Mouse (Mus musculus): ENCODE data around the gene Kcnip4. TPM values are rescaled to one million over a fixed set of nuclear protein-coding genes. Genes with fewer than 3 reads are reported as not detected.

Gene Kcnip4
- 0.74 TPM for polyA plus RNA-seq (2017; shearing (Covaris generic))

DNA sequence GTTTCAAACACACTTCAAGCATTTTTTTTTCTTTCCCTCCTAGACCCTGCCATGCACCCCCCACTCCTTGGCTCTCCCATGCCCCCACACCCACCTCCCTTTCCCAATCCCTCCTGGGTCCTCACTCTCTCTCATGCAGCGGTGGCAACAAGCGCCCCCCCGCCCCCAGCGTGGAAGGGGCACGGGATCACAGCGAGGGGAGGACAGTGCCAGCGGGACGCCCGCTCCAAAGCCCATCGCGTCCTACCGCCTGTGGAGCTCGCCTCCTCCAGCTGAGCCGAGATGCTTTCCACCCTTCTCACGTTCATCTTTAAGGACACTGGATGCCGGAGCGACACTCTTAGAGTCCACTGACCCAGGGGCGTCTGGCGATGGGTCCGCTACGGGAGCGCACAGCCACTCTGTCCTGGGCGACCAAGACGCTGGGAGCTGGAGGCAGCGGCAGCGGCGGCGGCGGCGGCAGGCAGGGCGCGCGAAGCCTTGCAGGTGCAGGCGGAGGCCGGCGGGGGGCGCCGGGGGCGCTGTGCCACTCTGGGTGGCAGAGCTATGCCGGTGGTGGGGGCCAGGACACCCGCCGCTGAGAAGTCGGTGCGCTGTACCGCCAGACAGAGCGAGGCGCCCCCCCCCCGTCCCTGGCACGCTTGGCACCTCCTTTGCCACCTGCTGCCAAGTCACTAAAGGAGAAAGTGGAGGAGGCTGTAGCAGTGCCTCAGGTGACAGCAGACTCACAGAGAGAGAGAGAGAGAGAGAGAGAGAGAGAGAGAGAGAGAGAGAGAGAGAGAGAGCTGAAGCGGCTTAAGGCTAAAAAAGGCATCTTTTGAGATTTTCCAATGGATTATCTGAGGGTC, at the start of gene Kcnip4:
Gene Kcnip4, minus strand, starts transcription at position 514 of the 848 bp plus-strand sequence.

Data from CD4-positive, CD25-positive, alpha-beta regulatory T cell (primary cell).